Mouse (Mus musculus) intestine, embryonic 15.5 days (tissue): ENCODE results near the gene Ly6g5c. TPM values are rescaled to one million over a fixed set of nuclear protein-coding genes. Genes with fewer than 3 reads are reported as not detected.

Experiments
- ATAC-seq: fragments of 200-750 bp; cut with Nextera tagmentation; 2 replicates; pipeline ENCODE4 v1.8.0; 2017; ENCODE audit warnings: moderate TSS enrichment, moderate library complexity
- H3K27ac ChIP-seq: fragments of 300-500 bp; sonication (generic); 2 replicates; pipeline ENCODE4 v1.5.1; 2015; ENCODE audit warnings: mild to moderate bottlenecking, inconsistent platforms
- H3K27me3 ChIP-seq: fragments of 300-500 bp; sonication (generic); replicated peaks from 2 replicates; pipeline ENCODE4 v1.6.1; 2015; ENCODE audit warnings: inconsistent platforms
- H3K36me3 ChIP-seq: fragments of 300-500 bp; sonication (generic); 2 replicates; pipeline ENCODE4 v1.6.1; 2015; ENCODE audit warnings: inconsistent platforms
- H3K4me1 ChIP-seq: fragments of 300-500 bp; sonication (generic); replicated peaks from 2 replicates; pipeline ENCODE4 v1.6.1; 2015; ENCODE audit warnings: inconsistent platforms
- H3K4me2 ChIP-seq: fragments of 300-500 bp; sonication (generic); replicated peaks from 2 replicates; pipeline ENCODE4 v1.6.1; 2015; ENCODE audit warnings: mild to moderate bottlenecking, inconsistent platforms
- H3K4me3 ChIP-seq: fragments of 300-500 bp; sonication (generic); replicated peaks from 2 replicates; pipeline ENCODE4 v1.5.1; 2015; ENCODE audit warnings: inconsistent platforms
- H3K9ac ChIP-seq: fragments of 300-500 bp; sonication (generic); 2 replicates; pipeline ENCODE4 v1.6.1; 2015; ENCODE audit warnings: inconsistent platforms
- H3K9me3 ChIP-seq: fragments of 300-500 bp; sonication (generic); 2 replicates; pipeline ENCODE4 v1.6.1; 2016; ENCODE audit warnings: inconsistent platforms
- WGBS: fragments of 180-500 bp; shearing (Covaris S2); methylation state at CpG from one replicate; pipeline ENCODE4 v1.1.7; 2015; 5-methylcytosine and 5-hydroxymethylcytosine counted together
- polyA plus RNA-seq: library from polyadenylated mRNA; unstranded; fragments of >200 nt; fragmentation: Nextera tagmentation; extraction: Ambion mirVana; gene quantifications from 2 replicates; pipeline ENCODE4 v1.2.1, GENCODE M21; 2015

Ly6g5c gene
- not detected in 2 replicates for polyA plus RNA-seq

GRCm38 (mm10) chr17:35108097-35108496, at the start of gene Ly6g5c:
TSS of gene Ly6g5c (plus strand) at chr17:35108279.
- Histone ChIP-seq H3K27me3 (no peaks in the 10 kb centered on the region), H3K27ac (no peak within 1 kb of the TSS), H3K4me1 (peaks cover 11% of the 10 kb centered on the region; the same call in 1 of the 2 replicates), H3K36me3 (no peaks in the 10 kb centered on the region), H3K4me3 (no peak within 1 kb of the TSS), H3K9me3 (no peaks in the 10 kb centered on the region), H3K9ac (no peak within 1 kb of the TSS), H3K4me2 (no peak within 1 kb of the TSS)
- 82% methylated on average over 6 of the region's 6 CpGs for WGBS
- no peak for ATAC-seq

GRCm38 (mm10) chr17:35058316-35058715, 49.8 kb upstream of the Ly6g5c start:
- Histone ChIP-seq H3K27me3 (no peaks in the 10 kb centered on the region), H3K9ac (no peak overlapping the region), H3K36me3 (peaks cover 25% of the 10 kb centered on the region), H3K4me3 (no peak overlapping the region), H3K4me2 (peak overlapping the region; percentile 79), H3K4me1 (peaks cover 42% of the 10 kb centered on the region), H3K9me3 (0 out of 2 replicates have a peak, but pooled peaks cover 4% of the 10 kb centered on the region), H3K27ac (peak overlapping the region; percentile 27; the same call in 1 of the 2 replicates)
- peak; percentile 1; the same call in 1 of the 2 replicates for ATAC-seq
- WGBS: 54% methylated on average over 9 of the region's 9 CpGs

GRCm38 (mm10) chr17:35058911-35059892, 48.9 kb upstream of the Ly6g5c start, which contains the start of gene Ddah2:
TSS of gene Ddah2 (plus strand) at chr17:35059035.
- peak; percentile 91 for ATAC-seq
- no peaks in the 10 kb centered on the region for H3K27me3 ChIP-seq
- H3K36me3 ChIP-seq: peaks cover 19% of the 10 kb centered on the region
- peak within 1 kb of the TSS; percentile 65 for H3K4me3 ChIP-seq
- peak within 1 kb of the TSS; percentile 79 for H3K4me2 ChIP-seq
- peak within 1 kb of the TSS; percentile 71 for H3K9ac ChIP-seq
- peak within 1 kb of the TSS; percentile 93 for H3K27ac ChIP-seq
- H3K4me1 ChIP-seq: peaks cover 48% of the 10 kb centered on the region
- WGBS: under 1% methylated on average over 57 of the region's 57 CpGs
- 0 out of 2 replicates have a peak, but pooled peaks cover under 1% of the 10 kb centered on the region for H3K9me3 ChIP-seq

GRCm38 (mm10) chr17:35060071-35060470, 48.0 kb upstream of the Ly6g5c start:
- H3K4me2 ChIP-seq: peak overlapping the region; percentile 79
- no peaks in the 10 kb centered on the region for H3K27me3 ChIP-seq
- peaks cover 14% of the 10 kb centered on the region for H3K36me3 ChIP-seq
- peaks cover 57% of the 10 kb centered on the region for H3K4me1 ChIP-seq
- peak overlapping the region; percentile 71 for H3K9ac ChIP-seq
- no peaks in the 10 kb centered on the region for H3K9me3 ChIP-seq
- no peak for ATAC-seq
- WGBS: 29% methylated on average over 14 of the region's 14 CpGs
- H3K27ac ChIP-seq: peak overlapping the region; percentile 93; the same call in 1 of the 2 replicates
- H3K4me3 ChIP-seq: peak overlapping the region; percentile 65

- 63% methylated on average over 22 of the region's 22 CpGs for WGBS
- Histone ChIP-seq H3K36me3 (peaks cover 9% of the 10 kb centered on the region), H3K9ac (0 out of 2 replicates have a peak overlapping the region, but pooled peaks have one; percentile 2), H3K27ac (no peak overlapping the region), H3K27me3 (no peaks in the 10 kb centered on the region), H3K9me3 (no peaks in the 10 kb centered on the region), H3K4me3 (peak overlapping the region; percentile 65), H3K4me2 (peak overlapping the region; percentile 79), H3K4me1 (peaks cover 64% of the 10 kb centered on the region)
- no peak for ATAC-seq
Observed at GRCm38 (mm10) chr17:35060737-35061297, 47.3 kb upstream of the Ly6g5c start.

- Histone ChIP-seq H3K36me3 (peaks cover 7% of the 10 kb centered on the region; the same call in 1 of the 2 replicates), H3K27me3 (no peaks in the 10 kb centered on the region), H3K4me2 (no peak overlapping the region), H3K9ac (no peak overlapping the region), H3K4me3 (no peak overlapping the region), H3K9me3 (no peaks in the 10 kb centered on the region), H3K4me1 (peaks cover 65% of the 10 kb centered on the region), H3K27ac (0 out of 2 replicates have a peak overlapping the region, but pooled peaks have one; percentile 6)
- 66% methylated on average over 8 of the region's 8 CpGs for WGBS
- ATAC-seq: no peak
Observed at GRCm38 (mm10) chr17:35061299-35061698, 46.8 kb upstream of the Ly6g5c start.

- Histone ChIP-seq H3K4me1 (peaks cover 62% of the 10 kb centered on the region), H3K4me2 (no peak overlapping the region)
- 81% methylated on average over 3 of the region's 3 CpGs for WGBS
Observed at GRCm38 (mm10) chr17:35063466-35063865, 44.6 kb upstream of the Ly6g5c start.

GRCm38 (mm10) chr17:35064378-35064877, 43.7 kb upstream of the Ly6g5c start:
- Histone ChIP-seq H3K27ac (peak overlapping the region; percentile 52), H3K36me3 (peaks cover 7% of the 10 kb centered on the region; the same call in 1 of the 2 replicates), H3K4me3 (peak overlapping the region; percentile 32), H3K9ac (no peak overlapping the region), H3K9me3 (no peaks in the 10 kb centered on the region), H3K4me2 (peak overlapping the region; percentile 73), H3K4me1 (peaks cover 57% of the 10 kb centered on the region), H3K27me3 (0 out of 2 replicates have a peak, but pooled peaks cover 6% of the 10 kb centered on the region)
- WGBS: 32% methylated on average over 10 of the region's 10 CpGs
- ATAC-seq: peak; percentile 3

More at GRCm38 (mm10) chr17:35063466-35063865, 44.6 kb upstream of the Ly6g5c start:
- H3K36me3 ChIP-seq: peaks cover 7% of the 10 kb centered on the region; the same call in 1 of the 2 replicates
- no peak for ATAC-seq
- no peaks in the 10 kb centered on the region for H3K9me3 ChIP-seq
- H3K4me3 ChIP-seq: no peak overlapping the region
- 0 out of 2 replicates have a peak, but pooled peaks cover 6% of the 10 kb centered on the region for H3K27me3 ChIP-seq
- H3K9ac ChIP-seq: no peak overlapping the region
- no peak overlapping the region for H3K27ac ChIP-seq

GRCm38 (mm10) chr17:35064951-35065947, 42.8 kb upstream of the Ly6g5c start, which contains the start of gene Ly6g6c:
TSS of gene Ly6g6c (plus strand) at chr17:35065388.
- Histone ChIP-seq H3K27me3 (0 out of 2 replicates have a peak, but pooled peaks cover 6% of the 10 kb centered on the region), H3K4me1 (peaks cover 50% of the 10 kb centered on the region), H3K9me3 (no peaks in the 10 kb centered on the region), H3K4me2 (peak within 1 kb of the TSS; percentile 73), H3K36me3 (peaks cover 7% of the 10 kb centered on the region; the same call in 1 of the 2 replicates), H3K9ac (peak within 1 kb of the TSS; percentile 42), H3K27ac (peak within 1 kb of the TSS; percentile 52), H3K4me3 (peak within 1 kb of the TSS; percentile 32)
- 3% methylated on average over 48 of the region's 48 CpGs for whole genome bisulfite sequencing
- peak; percentile 89 for ATAC-seq

GRCm38 (mm10) chr17:35066084-35066483, 42.0 kb upstream of the Ly6g5c start, which contains the start of gene Mpig6b:
TSS of gene Mpig6b (minus strand) at chr17:35066184.
- Histone ChIP-seq H3K36me3 (peaks cover 4% of the 10 kb centered on the region; the same call in 1 of the 2 replicates), H3K9ac (peak within 1 kb of the TSS; percentile 42), H3K4me3 (peak within 1 kb of the TSS; percentile 32), H3K4me1 (peaks cover 45% of the 10 kb centered on the region), H3K4me2 (peak within 1 kb of the TSS; percentile 73), H3K27me3 (0 out of 2 replicates have a peak, but pooled peaks cover 6% of the 10 kb centered on the region), H3K27ac (peak within 1 kb of the TSS; percentile 52), H3K9me3 (no peaks in the 10 kb centered on the region)
- ATAC-seq: no peak
- WGBS: 57% methylated on average over 10 of the region's 10 CpGs
